Mouse (Mus musculus) liver, embryonic 14.5 days (tissue): Measurements from ENCODE around the gene Mvb12a.

Experiments used
- CTCF ChIP-seq: IDR thresholded peaks from 2 replicates; pipeline ENCODE4 v1.5.1; 2016; ENCODE audit warnings: antibody characterized with exemption, low read depth, control low read depth
- EP300 ChIP-seq: IDR thresholded peaks from 2 replicates; pipeline ENCODE4 v1.6.1; 2016; ENCODE audit warnings: antibody characterized with exemption, low read depth

DNA sequence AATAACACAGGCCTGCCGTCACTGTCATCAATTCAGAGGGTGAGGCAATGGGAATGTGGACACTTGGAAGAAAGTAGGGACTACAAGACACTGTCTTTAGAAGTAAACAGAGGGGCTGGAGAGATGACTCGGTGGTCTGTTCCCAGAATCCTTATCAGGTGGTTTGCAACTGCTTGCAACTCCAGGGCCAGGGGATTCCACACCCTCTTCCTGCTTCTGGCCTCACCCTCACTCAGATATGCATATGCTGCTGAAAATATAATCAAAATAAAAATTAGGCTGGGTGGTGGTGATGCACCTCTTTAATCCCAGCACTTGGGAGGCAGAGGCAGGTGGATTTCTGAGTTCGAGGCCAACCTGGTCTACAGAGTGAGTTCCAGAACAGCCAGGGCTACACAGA, 17.3 kb downstream of the Mvb12a start:
- no peak for TF ChIP-seq CTCF
- no peak for TF ChIP-seq EP300
